Mouse (Mus musculus): ENCODE data around the gene Azgp1.
A peak's percentile ranks its signal among the peaks of the same experiment; 100 is the strongest.

DNA sequence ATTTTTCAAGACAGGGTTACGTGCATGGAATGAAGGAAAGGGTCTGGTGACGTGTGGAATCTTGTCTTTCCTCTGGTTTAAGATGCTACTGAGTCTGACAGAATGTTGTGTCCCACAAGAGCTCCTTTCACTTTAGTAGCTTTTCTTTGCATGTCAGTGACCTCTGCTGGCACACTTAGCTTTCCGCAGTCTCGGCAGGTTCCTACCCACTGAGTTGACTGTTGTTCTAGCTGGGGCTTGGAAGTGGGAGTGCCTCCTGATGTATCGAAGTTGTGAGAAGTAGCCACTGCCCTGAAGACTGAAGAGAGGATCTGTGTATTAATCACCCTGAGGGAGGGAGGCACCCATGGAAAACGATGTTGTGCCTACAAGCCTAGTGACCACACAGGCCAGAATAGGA lies 30.1 kb upstream of the Azgp1 start:
- TF ChIP-seq EP300 (IDR thresholded peaks at IDR 0.05; ENCODE audit: low read depth) (no peak), CTCF (IDR thresholded peaks at IDR 0.05; ENCODE audit: low read depth) (peak; percentile 32; the same call in 1 of the 2 replicates)
